Mouse (Mus musculus): ENCODE data around the gene Sim2.

The Sim2 gene

GRCm38 (mm10) chr16:94097724-94098455, 13.2 kb downstream of the Sim2 start:
- no peak for DNase-seq

GRCm38 (mm10) chr16:94113160-94113559, 28.4 kb downstream of the Sim2 start:
- no peak for DNase-seq

DNA sequence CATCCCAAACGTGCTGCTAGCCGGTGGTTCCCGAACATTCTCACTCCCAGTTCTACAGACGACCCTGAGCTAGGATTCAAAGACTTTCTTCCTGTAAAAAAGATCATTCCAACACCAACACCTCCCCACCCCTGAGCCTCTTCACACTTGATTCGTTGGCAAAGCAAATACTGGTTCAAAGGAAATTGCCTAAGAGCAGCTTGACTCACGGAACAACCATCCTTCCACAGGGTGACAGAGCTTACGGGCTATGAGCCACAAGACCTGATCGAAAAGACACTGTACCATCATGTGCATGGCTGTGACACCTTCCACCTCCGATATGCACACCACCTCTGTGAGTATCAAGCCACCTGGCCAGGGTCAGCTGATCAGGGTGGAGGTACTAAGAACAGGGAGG, 30.0 kb downstream of the Sim2 start:
- DNase-seq: no peak

GRCm38 (mm10) chr16:94117333-94117732, 32.6 kb downstream of the Sim2 start:
- no peak for DNase-seq

DNA sequence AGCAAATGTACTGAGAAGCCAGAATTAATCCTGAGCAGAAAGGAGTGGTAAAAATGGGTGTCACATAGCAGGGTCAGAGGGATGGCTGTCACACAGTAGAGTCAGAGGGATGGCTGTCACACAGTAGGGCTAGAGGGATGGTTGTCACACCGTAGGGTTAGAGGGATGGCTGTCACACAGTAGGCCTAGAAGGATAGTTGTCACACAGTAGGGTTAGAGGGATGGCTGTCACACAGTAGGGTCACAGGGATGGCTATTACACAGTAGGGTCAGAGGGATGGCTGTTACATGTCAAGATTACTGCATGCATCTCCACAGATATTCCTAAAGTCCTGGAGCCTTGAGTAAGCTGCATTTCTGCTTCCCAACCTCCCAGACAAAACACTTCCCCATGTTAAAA, 33.7 kb downstream of the Sim2 start:
- no peak for DNase-seq

DNA sequence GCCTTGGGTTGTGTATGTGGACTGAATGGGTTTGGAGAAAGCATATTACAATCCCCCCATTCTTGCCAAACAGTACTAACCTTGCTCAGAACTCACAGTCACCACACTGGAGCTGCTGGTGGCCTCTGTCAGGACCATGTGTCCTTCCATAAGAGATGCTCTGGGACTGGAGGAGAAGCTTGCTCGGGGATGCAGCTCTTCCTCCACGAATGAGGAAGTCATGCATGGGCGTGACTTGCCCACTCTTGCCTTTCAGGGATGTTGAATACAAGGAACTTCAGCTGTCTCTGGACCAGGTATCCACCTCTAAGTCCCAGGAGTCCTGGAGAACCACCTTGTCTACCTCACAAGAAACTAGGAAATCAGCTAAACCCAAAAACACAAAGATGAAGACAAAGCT, 37.6 kb downstream of the Sim2 start:
- no peak for DNase-seq

- DNase-seq: no peak
Measured at GRCm38 (mm10) chr16:94123247-94123646, 38.5 kb downstream of the Sim2 start.

DNA sequence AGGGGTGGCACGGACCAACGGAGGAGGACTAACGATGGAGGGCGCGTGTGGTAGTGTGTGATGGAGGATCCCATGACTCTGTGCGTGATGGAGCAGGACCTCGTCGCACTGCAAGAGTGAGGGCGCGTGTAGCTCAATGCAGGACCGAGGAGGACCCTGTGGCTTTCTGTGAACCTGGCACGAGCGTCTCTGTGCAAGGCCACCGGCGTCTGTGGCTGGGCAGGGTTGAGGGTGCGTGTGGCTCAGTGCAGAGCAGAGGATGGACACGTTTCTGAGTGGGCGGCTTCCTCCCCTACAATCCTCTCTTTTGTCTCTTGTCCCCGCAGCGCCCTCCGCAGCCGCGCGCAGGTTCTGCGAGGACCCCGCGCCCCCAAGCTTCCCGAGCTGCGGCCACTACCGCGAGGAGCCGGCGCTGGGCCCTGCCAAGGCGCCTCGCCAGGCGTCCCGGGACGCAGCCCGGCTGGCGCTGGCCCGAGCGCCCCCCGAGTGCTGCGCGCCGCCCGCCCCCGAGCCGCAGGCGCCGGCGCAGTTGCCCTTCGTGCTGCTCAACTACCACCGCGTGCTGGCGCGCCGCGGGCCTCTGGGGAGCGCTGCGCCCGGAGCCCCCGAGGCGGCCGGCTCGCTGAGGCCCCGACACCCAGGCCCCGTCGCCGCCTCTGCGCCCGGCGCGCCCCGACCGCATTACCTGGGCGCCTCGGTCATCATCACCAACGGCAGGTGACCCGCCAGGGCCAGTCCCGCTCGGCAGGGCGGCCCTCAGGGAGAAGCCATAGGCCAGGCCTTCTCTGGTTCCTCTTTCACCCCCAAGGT, 40.6 kb downstream of the Sim2 start:
- no peak for DNase-seq

GRCm38 (mm10) chr16:94126200-94126599, 41.5 kb downstream of the Sim2 start:
- no peak for DNase-seq

GRCm38 (mm10) chr16:94128236-94128835, 43.6 kb downstream of the Sim2 start:
- no peak for DNase-seq

GRCm38 (mm10) chr16:94134218-94134617, 49.5 kb downstream of the Sim2 start:
- no peak for DNase-seq

DNA sequence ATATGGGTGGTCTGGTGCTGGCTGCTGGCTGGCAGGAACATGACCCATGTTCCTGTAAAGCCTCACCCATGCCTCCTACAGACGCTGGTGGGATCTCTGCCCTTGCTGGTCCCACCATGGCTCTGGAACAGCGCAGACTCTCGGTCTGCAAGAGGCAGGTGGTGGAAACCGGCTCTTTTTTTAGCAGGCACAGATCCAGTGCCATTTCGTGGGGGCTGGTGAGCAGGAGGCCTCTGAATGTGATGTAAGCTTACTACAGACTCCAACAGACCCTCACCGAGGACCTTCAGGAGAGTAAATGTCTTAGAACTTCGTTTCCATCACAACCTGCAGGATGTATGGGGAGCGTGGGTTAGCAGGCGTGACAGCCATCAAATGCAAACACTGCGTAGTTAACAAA, 56.0 kb downstream of the Sim2 start:
- DNase-seq: peak; percentile 51

GRCm38 (mm10) chr16:94143325-94143724, 58.6 kb downstream of the Sim2 start:
- DNase-seq: no peak

DNA sequence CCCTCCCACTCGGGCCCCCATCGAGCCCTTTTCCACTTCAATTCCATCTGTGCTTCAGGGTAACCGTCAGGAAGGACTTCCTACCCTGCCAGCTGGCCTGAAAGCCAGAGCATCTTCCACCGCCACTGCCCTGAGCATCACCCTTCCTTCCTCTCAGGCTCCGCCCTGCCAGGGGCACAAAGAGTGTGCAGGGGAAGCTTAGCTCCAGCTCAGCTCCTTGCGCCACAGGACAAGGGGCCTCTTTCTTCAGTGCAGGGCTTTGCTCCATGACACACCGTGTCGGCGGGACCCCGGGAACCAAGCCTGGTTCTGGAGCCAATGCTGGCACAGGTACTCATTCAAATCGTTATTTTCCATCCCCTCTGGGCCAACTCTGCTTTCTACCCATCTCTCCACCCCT, 63.4 kb downstream of the Sim2 start:
- DNase-seq: no peak

- DNase-seq: no peak
Measured at GRCm38 (mm10) chr16:94150125-94151103, 65.7 kb downstream of the Sim2 start.

DNA sequence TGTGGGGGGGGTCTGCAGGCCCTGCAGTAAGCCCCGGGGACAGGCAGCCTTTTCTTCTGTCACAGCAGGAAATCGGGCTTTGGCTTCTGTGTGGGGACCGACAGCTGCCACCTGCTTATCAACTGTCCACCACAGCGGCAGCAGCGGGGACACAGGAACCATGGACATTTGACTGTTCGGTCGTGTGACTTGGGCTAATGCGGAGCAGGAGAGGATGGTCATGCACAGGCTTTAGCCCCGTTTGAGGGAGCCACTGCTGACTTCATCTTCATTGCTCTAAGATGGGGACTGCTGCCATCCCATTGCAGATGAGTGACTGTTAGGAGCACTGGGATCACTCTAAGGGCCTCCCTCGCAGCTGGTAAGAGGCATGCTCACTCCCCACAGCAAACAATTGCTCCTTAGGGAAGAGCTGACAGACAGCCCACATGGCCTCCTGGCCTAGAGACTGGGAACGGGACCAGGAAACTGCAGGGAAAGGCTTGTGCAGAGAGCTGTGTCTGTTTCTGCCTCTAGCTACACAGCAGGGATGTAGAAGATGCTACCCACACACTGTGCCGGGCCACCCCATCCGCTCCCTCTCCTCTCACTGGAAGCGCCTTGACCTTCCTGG, 70.4 kb downstream of the Sim2 start:
- peak; percentile 65 for DNase-seq

GRCm38 (mm10) chr16:94157819-94158218, 73.1 kb downstream of the Sim2 start:
- DNase-seq: no peak

GRCm38 (mm10) chr16:94162000-94162399, 77.3 kb downstream of the Sim2 start:
- no peak for DNase-seq

DNA sequence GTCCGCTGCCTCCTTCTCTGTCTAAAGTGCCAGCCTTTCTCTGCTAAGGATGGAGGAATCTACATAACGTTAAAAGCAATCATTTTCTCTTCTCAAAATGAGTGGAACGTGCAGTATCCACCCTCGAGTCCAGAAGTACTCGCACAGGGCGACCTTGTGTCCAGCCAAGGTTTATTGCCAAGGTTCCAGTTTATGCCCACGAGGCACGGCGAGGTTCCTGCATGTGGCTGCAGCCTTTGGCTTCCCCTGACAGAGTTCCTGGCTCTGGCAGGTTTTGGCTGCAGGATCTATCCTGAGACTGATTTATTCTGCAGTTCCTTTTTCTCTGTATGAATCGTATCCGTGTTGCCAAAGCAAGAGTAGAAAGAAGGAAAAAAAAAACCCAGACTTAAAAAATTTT, 78.3 kb downstream of the Sim2 start:
- DNase-seq: no peak

DNA sequence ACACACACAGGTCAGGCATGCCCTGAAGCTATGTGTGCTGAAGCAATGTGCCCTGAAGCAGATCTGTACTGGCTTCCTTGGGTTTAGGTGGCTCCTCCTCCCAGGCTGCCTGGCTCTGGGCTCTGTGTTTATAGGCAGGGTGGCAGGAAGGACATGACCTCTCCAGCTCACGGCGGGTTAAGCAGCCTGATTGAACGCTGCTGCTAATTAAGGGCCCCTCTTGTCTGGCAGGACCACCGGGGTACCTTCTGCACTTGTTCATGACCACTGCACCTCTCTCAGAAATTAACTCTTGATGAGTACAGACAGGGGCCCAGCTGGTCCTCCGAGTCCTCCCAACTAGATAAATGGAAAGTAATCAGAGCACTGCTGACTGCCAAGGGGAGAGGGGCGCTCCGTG, 79.5 kb downstream of the Sim2 start:
- no peak for DNase-seq

DNA sequence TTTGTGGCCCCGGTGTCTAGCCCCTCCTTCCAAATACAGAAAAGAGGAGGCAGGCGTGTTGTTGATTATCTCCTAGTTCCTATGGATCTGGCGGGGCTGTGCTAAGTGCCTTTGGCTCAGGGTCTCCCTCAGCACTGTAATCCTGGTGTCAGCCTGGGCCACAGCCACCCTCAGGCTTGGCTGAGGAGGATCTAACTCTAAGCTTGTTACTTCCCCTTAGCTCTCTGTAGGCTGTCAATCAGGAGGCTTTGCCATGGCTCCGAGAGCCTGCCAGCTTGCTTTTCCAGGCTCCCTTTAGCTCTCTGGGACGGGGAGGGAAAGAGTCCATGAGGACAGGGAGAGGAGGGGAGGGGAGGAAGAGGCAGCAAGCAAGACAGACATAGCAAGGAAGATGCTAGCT, 80.2 kb downstream of the Sim2 start:
- DNase-seq: no peak

Measured in layer of hippocampus, adult 9-11 months (tissue).